ENCODE assay signal across 9 mouse cellular contexts in genomic region chr5:120030904-120031303, GRCm38 (mm10).
"Had no signal": no experiment of that assay in that cellular context is flagged by ENCODE, and none has a peak within 500 bp of the region (broad histone marks: within the 10 kb centered on the region; RNA-seq: fewer than 3 reads in every experiment).

No protein-coding gene starts in this region.

- H3K27me3 ChIP-seq: liver, embryonic 15.5 days; midbrain, embryonic 13.5 days had no signal

- H3K9me3 ChIP-seq: limb, embryonic 12.5 days; liver, embryonic 15.5 days; lung, embryonic 15.5 days; midbrain, embryonic 13.5 days had no signal

- H3K36me3 ChIP-seq: limb, embryonic 12.5 days; liver, embryonic 15.5 days; lung, embryonic 15.5 days; midbrain, embryonic 13.5 days had no signal

- H3K27ac ChIP-seq: limb, embryonic 12.5 days; liver, embryonic 15.5 days; lung, embryonic 15.5 days; midbrain, embryonic 13.5 days had no signal

- H3K9ac ChIP-seq: limb, embryonic 12.5 days; liver, embryonic 15.5 days; lung, embryonic 15.5 days; midbrain, embryonic 13.5 days had no signal

- H3K4me2 ChIP-seq: limb, embryonic 12.5 days; liver, embryonic 11.5 days; liver, embryonic 15.5 days; lung, embryonic 15.5 days; midbrain, embryonic 13.5 days had no signal

- ATAC-seq: midbrain, embryonic 13.5 days had no signal

- H3K4me1 ChIP-seq: liver, embryonic 15.5 days; lung, embryonic 15.5 days had no signal

- H3K4me3 ChIP-seq: limb, embryonic 12.5 days; liver, embryonic 15.5 days; lung, embryonic 15.5 days; midbrain, embryonic 13.5 days had no signal

- DNase-seq: kidney, adult 11 months; kidney, postnatal 14 days; right cerebral cortex, postnatal 14 days; thymus, postnatal 36 days had no signal
